Mouse (Mus musculus) embryo, embryonic 9.5 days (tissue): ENCODE results near the gene Rsad2.
"Not testable (repeated sequence)": the region's sequence is repeated elsewhere in the genome, so short reads cannot be mapped to it uniquely, and the experiment has no call there.

ENCODE experiments used
- DNase-seq: peaks from one replicate; pipeline ENCODE4 v3.0.0-alpha.2; 2017; ENCODE audit errors: extremely low spot score

The Rsad2 gene

GRCm38 (mm10) chr12:26456028-26456698, at the start of gene Rsad2:
Gene Rsad2, minus strand, starts transcription at chr12:26456452.
- no peak for DNase-seq

GRCm38 (mm10) chr12:26501042-26501441, 44.8 kb upstream of the Rsad2 start:
- DNase-seq = no peak

- DNase-seq = peak; percentile 25
Observed at GRCm38 (mm10) chr12:26489942-26490341, 33.7 kb upstream of the Rsad2 start.

GRCm38 (mm10) chr12:26488617-26489274, 32.5 kb upstream of the Rsad2 start:
- no peak for DNase-seq

- DNase-seq = peak; percentile 56
Observed at GRCm38 (mm10) chr12:26487874-26488616, 31.8 kb upstream of the Rsad2 start.

- not testable (repeated sequence) for DNase-seq
Observed at GRCm38 (mm10) chr12:26485738-26486580, 29.7 kb upstream of the Rsad2 start.

- no peak for DNase-seq
Observed at GRCm38 (mm10) chr12:26478196-26479004, 22.1 kb upstream of the Rsad2 start.

- no peak for DNase-seq
Observed at GRCm38 (mm10) chr12:26477198-26477597, 20.9 kb upstream of the Rsad2 start.

- DNase-seq = no peak
Observed at GRCm38 (mm10) chr12:26473746-26474145, 17.5 kb upstream of the Rsad2 start.

GRCm38 (mm10) chr12:26472770-26473481, 16.7 kb upstream of the Rsad2 start:
- DNase-seq = no peak

- no peak for DNase-seq
Observed at GRCm38 (mm10) chr12:26471376-26471775, 15.1 kb upstream of the Rsad2 start.

- no peak for DNase-seq
Observed at GRCm38 (mm10) chr12:26470042-26470409, 13.8 kb upstream of the Rsad2 start.

GRCm38 (mm10) chr12:26469098-26470041, 13.1 kb upstream of the Rsad2 start, which contains the start of gene Cmpk2:
Gene Cmpk2, plus strand, starts transcription at chr12:26469204.
- peak; percentile 76 for DNase-seq

GRCm38 (mm10) chr12:26465600-26465999, 9.3 kb upstream of the Rsad2 start:
- DNase-seq = no peak

GRCm38 (mm10) chr12:26460091-26460490, 3.8 kb upstream of the Rsad2 start:
- no peak for DNase-seq

GRCm38 (mm10) chr12:26454682-26455081, 1.6 kb downstream of the Rsad2 start:
- DNase-seq = no peak

- no peak for DNase-seq
Observed at GRCm38 (mm10) chr12:26452951-26453350, 3.3 kb downstream of the Rsad2 start.

GRCm38 (mm10) chr12:26451150-26451549, 5.1 kb downstream of the Rsad2 start:
- no peak for DNase-seq

GRCm38 (mm10) chr12:26449483-26449882, 6.8 kb downstream of the Rsad2 start:
- DNase-seq = no peak
